Mouse (Mus musculus) MEL (cell line): ENCODE results near the gene Npas4.

Experiments used
- CTCF ChIP-seq, 3 experiments: IDR thresholded peaks in 2 of 3; conservative IDR thresholded peaks in 1 of 3; 2 replicates each; pipeline ENCODE4 v1.5.1; 2011 to 2012; ENCODE audit warnings: low read length in 3 of 3, low read depth in 2 of 3, mild to moderate bottlenecking in 2 of 3, improper control_type of control experiment in 1 of 3, inconsistent platforms in 1 of 3, mixed read lengths in 1 of 3, moderate library complexity in 1 of 3; ENCODE audit not compliant: control insufficient read depth in 1 of 3, insufficient read depth in 1 of 3, poor library complexity in 1 of 3, severe bottlenecking in 1 of 3
- HCFC1 ChIP-seq: IDR thresholded peaks from 2 replicates; pipeline ENCODE4 v1.6.1; 2012; ENCODE audit warnings: low read depth, mild to moderate bottlenecking, inconsistent platforms, low read length, improper control_type of control experiment, moderate library complexity
- MXI1 ChIP-seq: IDR thresholded peaks from 2 replicates; pipeline ENCODE4 v1.6.1; 2011; ENCODE audit warnings: mild to moderate bottlenecking, low read depth, low read length, improper control_type of control experiment
- POLR2AphosphoS5 ChIP-seq: IDR thresholded peaks from 2 replicates; pipeline ENCODE4 v1.6.1; 2012; ENCODE audit warnings: low read depth, borderline replicate concordance, mild to moderate bottlenecking, inconsistent platforms, low read length, moderate library complexity, mixed read lengths
- RAD21 ChIP-seq: IDR thresholded peaks from 2 replicates; pipeline ENCODE4 v1.6.1; 2011; ENCODE audit warnings: mild to moderate bottlenecking, low read depth, low read length, improper control_type of control experiment
- TAL1 ChIP-seq: IDR thresholded peaks from 2 replicates; pipeline ENCODE4 v1.6.1; 2012; ENCODE audit warnings: mild to moderate bottlenecking, inconsistent platforms, low read length, moderate library complexity, mixed read lengths
- ZMIZ1 ChIP-seq: IDR thresholded peaks from 2 replicates; pipeline ENCODE4 v1.6.1; 2012; ENCODE audit warnings: low read depth, mild to moderate bottlenecking, inconsistent platforms, low read length, improper control_type of control experiment, moderate library complexity

DNA sequence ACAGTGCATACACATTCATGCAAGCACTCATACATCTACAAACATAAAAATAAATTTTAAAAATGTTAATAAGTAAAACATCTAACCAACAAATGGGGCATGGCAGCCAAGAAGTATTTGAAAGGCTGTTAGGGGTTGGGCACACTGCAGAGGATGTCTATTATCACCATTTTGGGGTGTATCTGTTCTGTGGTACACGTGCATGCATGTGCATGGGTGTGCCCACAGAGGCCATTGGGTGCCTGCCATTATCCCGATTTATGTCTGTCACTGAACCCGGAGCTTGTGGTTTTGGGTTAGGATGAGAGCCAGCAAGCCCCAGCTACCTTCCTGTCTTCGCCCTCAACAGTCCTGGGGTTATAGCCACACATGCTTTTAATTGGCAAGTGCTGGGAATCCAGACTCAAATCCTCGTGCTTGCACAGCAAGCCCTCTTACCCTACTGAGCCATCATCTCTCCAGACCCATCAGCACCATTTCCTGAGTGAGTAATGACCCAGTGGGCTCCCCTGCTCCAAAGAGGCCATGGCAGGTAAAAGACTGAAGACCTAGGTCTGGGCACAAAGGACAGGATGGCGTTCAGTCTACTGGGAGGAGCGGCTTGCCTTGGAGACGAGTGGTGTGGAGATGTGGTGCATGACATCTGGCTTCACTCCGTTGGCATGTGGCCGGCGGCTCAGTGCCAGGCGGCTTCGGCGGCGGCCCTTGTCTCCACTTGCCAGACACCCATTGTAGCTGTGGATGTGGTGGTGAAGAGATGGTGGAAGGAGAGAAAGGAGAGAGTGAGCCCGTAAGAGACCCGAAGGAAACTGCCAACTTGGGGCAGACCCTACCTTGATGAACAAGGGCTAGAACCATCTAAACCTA is 52.4 kb downstream of the Npas4 start:
- no peak for TF ChIP-seq MXI1
- TF ChIP-seq RAD21 = no peak
- TF ChIP-seq CTCF (IDR thresholded peaks at IDR 0.05 in 2 of 3, conservative IDR thresholded peaks at IDR 0.05 in 1 of 3; ENCODE audit: control insufficient read depth in 1 of 3, insufficient read depth in 1 of 3, low read depth in 2 of 3, low read length in 3 of 3, poor library complexity in 1 of 3, severe bottlenecking in 1 of 3) = no peak
- TF ChIP-seq POLR2AphosphoS5 = no peak
- no peak for TF ChIP-seq HCFC1
- no peak for TF ChIP-seq TAL1
- TF ChIP-seq ZMIZ1 = no peak
